Mouse (Mus musculus) embryonic fibroblast, embryonic 13.5 days (primary cell): ENCODE measurements around the gene Fbxw11.

ENCODE experiments used
- CTCF ChIP-seq: IDR thresholded peaks from 2 replicates; pipeline ENCODE4 v1.5.1; 2011; ENCODE audit warnings: mild to moderate bottlenecking, control low read depth, low read length, moderate library complexity, borderline replicate concordance; ENCODE audit not compliant: insufficient read depth
- POLR2A ChIP-seq: IDR thresholded peaks from 2 replicates; pipeline ENCODE4 v1.6.1; 2011; ENCODE audit warnings: low read depth, mild to moderate bottlenecking, control low read depth, low read length, moderate library complexity

DNA sequence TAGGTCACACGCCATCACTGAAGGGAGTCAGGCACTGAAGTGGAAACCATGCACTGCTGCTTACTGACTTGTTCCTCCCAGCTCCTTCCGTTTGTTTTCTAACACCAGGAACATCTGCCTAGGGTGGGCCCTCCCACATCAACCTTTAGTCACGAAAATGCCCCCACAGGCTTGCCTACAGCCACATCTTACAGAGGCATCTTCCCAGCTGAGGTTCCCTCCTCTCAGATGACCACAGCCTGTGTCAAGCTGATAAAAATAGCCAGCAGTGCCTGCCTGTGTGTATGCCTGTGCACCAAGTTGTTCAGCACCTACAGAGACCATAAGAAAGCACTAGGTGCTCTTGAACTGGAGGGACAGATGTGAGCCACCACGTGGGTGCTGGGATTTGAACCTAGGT is 106.3 kb downstream of the Fbxw11 start:
- TF ChIP-seq POLR2A (no peak), CTCF (no peak)
